Mouse (Mus musculus): ENCODE results near the gene Fam107a. TPM values are rescaled to one million over a fixed set of nuclear protein-coding genes. Genes with fewer than 3 reads are reported as not detected.

Fam107a gene
- polyA plus RNA-seq, 1 experiment from 2014 or later, result 0.15 TPM

GRCm38 (mm10) chr14:8327371-8327770, 9.5 kb upstream of the Fam107a start:
- no peak overlapping the region for H3K27ac ChIP-seq (ENCODE audit: low read depth, low read length)
- ATAC-seq (no peak), DNase-seq (ENCODE audit: low spot score) (no peak)
- H3K27me3 ChIP-seq (replicated peaks; ENCODE audit: control insufficient read depth, insufficient read depth, low read length), result no peaks in the 10 kb centered on the region
- H3K4me3 ChIP-seq (ENCODE audit: low read depth, low read length), result no peak overlapping the region
- H3K9me3 ChIP-seq (replicated peaks; ENCODE audit: control insufficient read depth, low read length), result no peaks in the 10 kb centered on the region
- H3K4me2 ChIP-seq (ENCODE audit: low read length), result no peak overlapping the region
- no peak overlapping the region for H3K9ac ChIP-seq (ENCODE audit: low read length)
- H3K4me1 ChIP-seq (ENCODE audit: control insufficient read depth, insufficient read depth, low read length), result peaks cover 22% of the 10 kb centered on the region
- no peaks in the 10 kb centered on the region for H3K36me3 ChIP-seq (ENCODE audit: control insufficient read depth, insufficient read depth, low read length)
- WGBS, result 49% methylated on average over 1 of the region's 1 CpGs

GRCm38 (mm10) chr14:8326961-8327360, 9.1 kb upstream of the Fam107a start:
- Histone ChIP-seq H3K27me3 (replicated peaks; ENCODE audit: control insufficient read depth, insufficient read depth, low read length) (no peaks in the 10 kb centered on the region), H3K9ac (ENCODE audit: low read length) (no peak overlapping the region), H3K36me3 (ENCODE audit: control insufficient read depth, insufficient read depth, low read length) (no peaks in the 10 kb centered on the region), H3K4me1 (ENCODE audit: control insufficient read depth, insufficient read depth, low read length) (peaks cover 22% of the 10 kb centered on the region), H3K9me3 (replicated peaks; ENCODE audit: control insufficient read depth, low read length) (no peaks in the 10 kb centered on the region), H3K27ac (ENCODE audit: low read depth, low read length) (no peak overlapping the region), H3K4me2 (ENCODE audit: low read length) (no peak overlapping the region), H3K4me3 (ENCODE audit: low read depth, low read length) (no peak overlapping the region)
- DNase-seq (ENCODE audit: low spot score) (no peak), ATAC-seq (no peak)

GRCm38 (mm10) chr14:8325746-8326145, 7.9 kb upstream of the Fam107a start:
- Histone ChIP-seq H3K9me3 (replicated peaks; ENCODE audit: control insufficient read depth, low read length) (no peaks in the 10 kb centered on the region), H3K4me2 (ENCODE audit: low read length) (no peak overlapping the region), H3K4me1 (ENCODE audit: control insufficient read depth, insufficient read depth, low read length) (peaks cover 18% of the 10 kb centered on the region), H3K36me3 (ENCODE audit: control insufficient read depth, insufficient read depth, low read length) (no peaks in the 10 kb centered on the region), H3K27me3 (replicated peaks; ENCODE audit: control insufficient read depth, insufficient read depth, low read length) (no peaks in the 10 kb centered on the region), H3K9ac (ENCODE audit: low read length) (no peak overlapping the region), H3K4me3 (ENCODE audit: low read depth, low read length) (no peak overlapping the region), H3K27ac (ENCODE audit: low read depth, low read length) (no peak overlapping the region)
- 60% methylated on average over 4 of the region's 4 CpGs for WGBS
- DNase-seq (ENCODE audit: low spot score), result peak; percentile 62
- ATAC-seq, result peak; percentile 25; the same call in 1 of the 2 replicates

GRCm38 (mm10) chr14:8320528-8320927, 2.7 kb upstream of the Fam107a start:
- H3K4me3 ChIP-seq (ENCODE audit: low read depth, low read length), result no peak overlapping the region
- peak; percentile 13; the same call in 1 of the 2 replicates for ATAC-seq
- WGBS, result 67% methylated on average over 3 of the region's 3 CpGs

DNA sequence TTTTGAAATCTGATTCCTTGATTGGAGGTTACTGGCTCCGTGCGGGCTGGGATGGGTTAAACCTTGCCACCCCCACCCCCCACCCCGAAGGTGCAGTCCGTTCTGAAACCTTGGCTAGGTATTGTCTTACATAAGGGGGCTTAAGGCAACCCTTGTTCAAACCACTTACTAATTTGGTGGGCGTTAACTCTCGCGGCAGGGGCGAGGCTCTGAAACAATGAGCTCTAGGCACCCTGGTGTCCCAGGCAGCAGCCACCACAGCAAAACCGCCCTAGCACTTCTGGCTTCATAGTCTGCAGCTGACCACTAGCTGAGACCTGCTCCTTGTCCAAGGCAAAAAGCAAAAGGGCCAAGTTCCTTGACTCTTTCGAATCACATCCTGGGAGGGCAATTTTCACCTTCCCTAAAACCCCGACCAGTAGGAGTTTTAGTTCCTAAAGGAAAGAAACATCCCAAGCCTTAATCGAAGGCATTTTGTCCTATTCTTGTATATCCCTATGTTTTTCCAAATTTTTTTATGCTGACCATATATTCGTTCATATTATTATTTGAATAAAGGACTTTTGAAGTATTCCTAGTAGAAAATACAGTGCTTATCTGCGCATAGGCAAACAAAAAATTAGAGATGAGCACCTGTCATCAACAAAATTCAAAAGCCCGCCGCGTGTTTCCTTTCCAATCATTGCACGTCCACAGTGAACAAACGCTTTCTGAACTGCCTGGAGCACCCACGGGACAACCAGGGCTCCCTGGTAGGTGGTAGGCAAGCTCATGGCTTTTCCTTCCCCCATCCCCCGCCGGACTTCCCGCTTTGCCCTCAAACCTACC, 1.2 kb downstream of the Fam107a start:
- H3K4me2 ChIP-seq (ENCODE audit: low read length), result peak overlapping the region; percentile 48
- peaks cover 11% of the 10 kb centered on the region for H3K4me1 ChIP-seq (ENCODE audit: control insufficient read depth, insufficient read depth, low read length)
- no peaks in the 10 kb centered on the region for H3K36me3 ChIP-seq (ENCODE audit: control insufficient read depth, insufficient read depth, low read length)
- peak overlapping the region; percentile 16 for H3K4me3 ChIP-seq (ENCODE audit: low read depth, low read length)
- no peak overlapping the region for H3K27ac ChIP-seq (ENCODE audit: low read depth, low read length)
- ATAC-seq, result peak; percentile 42; the same call in 1 of the 2 replicates
- DNase-seq (ENCODE audit: low spot score), result peak; percentile 28
- H3K9ac ChIP-seq (ENCODE audit: low read length), result no peak overlapping the region
- no peaks in the 10 kb centered on the region for H3K9me3 ChIP-seq (replicated peaks; ENCODE audit: control insufficient read depth, low read length)
- WGBS, result 2% methylated on average over 23 of the region's 23 CpGs
- peaks cover 26% of the 10 kb centered on the region for H3K27me3 ChIP-seq (replicated peaks; ENCODE audit: control insufficient read depth, insufficient read depth, low read length)

More at GRCm38 (mm10) chr14:8320528-8320927, 2.7 kb upstream of the Fam107a start:
- Histone ChIP-seq H3K9ac (ENCODE audit: low read length) (no peak overlapping the region), H3K4me1 (ENCODE audit: control insufficient read depth, insufficient read depth, low read length) (peaks cover 11% of the 10 kb centered on the region), H3K27me3 (replicated peaks; ENCODE audit: control insufficient read depth, insufficient read depth, low read length) (peaks cover 23% of the 10 kb centered on the region), H3K9me3 (replicated peaks; ENCODE audit: control insufficient read depth, low read length) (no peaks in the 10 kb centered on the region), H3K27ac (ENCODE audit: low read depth, low read length) (no peak overlapping the region), H3K4me2 (ENCODE audit: low read length) (no peak overlapping the region), H3K36me3 (ENCODE audit: control insufficient read depth, insufficient read depth, low read length) (no peaks in the 10 kb centered on the region)
- no peak for DNase-seq (ENCODE audit: low spot score)

GRCm38 (mm10) chr14:8315169-8315568, 2.7 kb downstream of the Fam107a start:
- Histone ChIP-seq H3K9ac (ENCODE audit: low read length) (no peak overlapping the region), H3K4me3 (ENCODE audit: low read depth, low read length) (no peak overlapping the region), H3K4me2 (ENCODE audit: low read length) (no peak overlapping the region), H3K4me1 (ENCODE audit: control insufficient read depth, insufficient read depth, low read length) (peaks cover 11% of the 10 kb centered on the region), H3K36me3 (ENCODE audit: control insufficient read depth, insufficient read depth, low read length) (no peaks in the 10 kb centered on the region), H3K9me3 (replicated peaks; ENCODE audit: control insufficient read depth, low read length) (no peaks in the 10 kb centered on the region), H3K27me3 (replicated peaks; ENCODE audit: control insufficient read depth, insufficient read depth, low read length) (peaks cover 26% of the 10 kb centered on the region), H3K27ac (ENCODE audit: low read depth, low read length) (no peak overlapping the region)
- ATAC-seq (no peak), DNase-seq (ENCODE audit: low spot score) (no peak)
- 88% methylated on average over 6 of the region's 6 CpGs for WGBS

DNA sequence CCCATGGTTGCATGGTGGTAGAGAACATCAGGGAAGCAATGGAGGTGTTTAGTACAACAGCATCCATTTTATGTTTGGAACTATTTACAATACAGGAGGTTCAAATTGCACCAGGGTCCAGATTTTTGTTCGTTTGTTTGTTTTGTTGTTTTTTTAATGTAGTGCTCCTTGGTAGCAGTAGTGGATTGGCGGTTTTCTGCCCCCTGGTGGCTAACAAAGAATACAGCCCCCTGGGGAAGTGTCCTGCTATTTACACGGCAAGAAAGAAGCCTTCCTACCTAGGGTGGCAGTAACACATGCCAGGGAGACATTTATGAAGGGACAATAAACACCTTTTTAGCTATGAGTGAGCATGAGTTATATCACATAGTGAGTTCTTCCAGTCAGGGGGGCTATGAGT, 3.3 kb downstream of the Fam107a start:
- 29% methylated on average over 3 of the region's 3 CpGs for WGBS
- H3K9me3 ChIP-seq (replicated peaks; ENCODE audit: control insufficient read depth, low read length), result no peaks in the 10 kb centered on the region
- peaks cover 11% of the 10 kb centered on the region for H3K4me1 ChIP-seq (ENCODE audit: control insufficient read depth, insufficient read depth, low read length)
- peak; percentile 32 for DNase-seq (ENCODE audit: low spot score)
- H3K9ac ChIP-seq (ENCODE audit: low read length), result no peak overlapping the region
- no peak for ATAC-seq
- H3K4me2 ChIP-seq (ENCODE audit: low read length), result no peak overlapping the region
- H3K36me3 ChIP-seq (ENCODE audit: control insufficient read depth, insufficient read depth, low read length), result no peaks in the 10 kb centered on the region
- H3K4me3 ChIP-seq (ENCODE audit: low read depth, low read length), result no peak overlapping the region
- H3K27ac ChIP-seq (ENCODE audit: low read depth, low read length), result no peak overlapping the region
- H3K27me3 ChIP-seq (replicated peaks; ENCODE audit: control insufficient read depth, insufficient read depth, low read length), result peaks cover 26% of the 10 kb centered on the region

DNA sequence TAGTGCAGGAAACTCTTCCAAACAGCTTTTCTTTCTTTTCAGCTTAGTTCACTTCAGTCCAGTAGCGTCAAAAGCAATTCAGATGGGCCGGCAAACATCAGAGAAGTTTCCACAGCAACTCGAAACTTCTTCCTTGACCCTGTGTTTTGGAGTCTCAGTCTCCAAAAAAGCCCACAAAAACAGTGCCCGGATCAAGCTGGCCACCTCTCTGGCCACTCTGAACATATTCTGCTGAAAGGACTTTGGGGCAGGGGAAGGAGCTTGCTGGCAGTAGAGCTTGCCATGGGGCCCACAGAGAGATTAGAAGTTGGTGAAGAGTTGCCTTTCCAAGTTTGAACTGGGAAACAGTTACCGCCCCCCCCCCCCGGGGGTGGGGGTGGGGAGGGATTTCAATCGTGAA, 3.9 kb downstream of the Fam107a start:
- 45% methylated on average over 7 of the region's 7 CpGs for WGBS
- H3K27me3 ChIP-seq (replicated peaks; ENCODE audit: control insufficient read depth, insufficient read depth, low read length), result peaks cover 26% of the 10 kb centered on the region

GRCm38 (mm10) chr14:8309621-8310141, 8.1 kb downstream of the Fam107a start:
- ATAC-seq, result peak; percentile 60; the same call in 1 of the 2 replicates
- Histone ChIP-seq H3K4me1 (ENCODE audit: control insufficient read depth, insufficient read depth, low read length) (no peaks in the 10 kb centered on the region), H3K4me2 (ENCODE audit: low read length) (no peak overlapping the region), H3K27me3 (replicated peaks; ENCODE audit: control insufficient read depth, insufficient read depth, low read length) (no peaks in the 10 kb centered on the region), H3K9me3 (replicated peaks; ENCODE audit: control insufficient read depth, low read length) (no peaks in the 10 kb centered on the region), H3K9ac (ENCODE audit: low read length) (no peak overlapping the region), H3K4me3 (ENCODE audit: low read depth, low read length) (no peak overlapping the region), H3K27ac (ENCODE audit: low read depth, low read length) (no peak overlapping the region), H3K36me3 (ENCODE audit: control insufficient read depth, insufficient read depth, low read length) (no peaks in the 10 kb centered on the region)
- 12% methylated on average over 9 of the region's 9 CpGs for WGBS
- DNase-seq (ENCODE audit: low spot score), result peak; percentile 42

More for the DNA sequence above, 3.9 kb downstream of the Fam107a start:
- ATAC-seq (no peak), DNase-seq (ENCODE audit: low spot score) (no peak)
- no peak overlapping the region for H3K4me3 ChIP-seq (ENCODE audit: low read depth, low read length)
- no peak overlapping the region for H3K9ac ChIP-seq (ENCODE audit: low read length)
- H3K27ac ChIP-seq (ENCODE audit: low read depth, low read length), result no peak overlapping the region
- no peaks in the 10 kb centered on the region for H3K9me3 ChIP-seq (replicated peaks; ENCODE audit: control insufficient read depth, low read length)
- H3K36me3 ChIP-seq (ENCODE audit: control insufficient read depth, insufficient read depth, low read length), result no peaks in the 10 kb centered on the region
- peaks cover 11% of the 10 kb centered on the region for H3K4me1 ChIP-seq (ENCODE audit: control insufficient read depth, insufficient read depth, low read length)
- no peak overlapping the region for H3K4me2 ChIP-seq (ENCODE audit: low read length)

Data from forebrain, embryonic 14.5 days (tissue).